ENCODE assay signal across 16 mouse cellular contexts in genomic region chr2:163398770-163399169, GRCm38 (mm10). TPM values are rescaled to one million over a fixed set of nuclear protein-coding genes. Genes with fewer than 3 reads are reported as not detected.
A peak's percentile ranks its signal among the peaks of the same experiment; 100 is the strongest.
DNase-seq lines count a peak whose midpoint lies in the region; ATAC-seq and TF ChIP-seq lines count a peak whose summit lies in the region.
"Had no signal": no experiment of that assay in that cellular context is flagged by ENCODE, and none has a peak within 500 bp of the region (broad histone marks: within the 10 kb centered on the region; RNA-seq: fewer than 3 reads in every experiment).

No protein-coding gene starts in this region.

- H3K27me3 ChIP-seq in heart, embryonic 13.5 days (replicated peaks): no peaks in the 10 kb centered on the region
- H3K27me3 ChIP-seq in myocyte (ENCODE audit: control insufficient read depth, insufficient read depth, insufficient read length): no peaks in the 10 kb centered on the region
- H3K27me3 ChIP-seq: embryonic facial prominence, embryonic 15.5 days; midbrain, embryonic 15.5 days had no signal

- TF ChIP-seq POLR2A in embryonic fibroblast, embryonic 13.5 days (IDR thresholded peaks at IDR 0.05; ENCODE audit: low read depth, low read length): peak; percentile 53; the same call in 1 of the 2 replicates
- TF ChIP-seq POLR2A in myocyte (IDR thresholded peaks at IDR 0.05; ENCODE audit: insufficient read length, low read depth): no peak

- peak overlapping the region; percentile 70 for H3K4me2 ChIP-seq in heart, embryonic 13.5 days
- H3K4me2 ChIP-seq in myocyte (ENCODE audit: low read depth): peak overlapping the region; percentile 77
- H3K4me2 ChIP-seq: liver, embryonic 12.5 days; midbrain, embryonic 15.5 days had no signal

- no peak for TF ChIP-seq CTCF in embryonic fibroblast, embryonic 13.5 days (IDR thresholded peaks at IDR 0.05; ENCODE audit: borderline replicate concordance, insufficient read depth, low read length)

- peak overlapping the region; percentile 98 for H3K9ac ChIP-seq in heart, embryonic 13.5 days
- H3K9ac ChIP-seq: embryonic facial prominence, embryonic 15.5 days; liver, embryonic 12.5 days; midbrain, embryonic 15.5 days had no signal

- 52% methylated on average over 4 of the region's 4 CpGs for WGBS in heart, embryonic 13.5 days

- no peak for ATAC-seq in heart, embryonic 13.5 days (ENCODE audit: extremely low read depth, insufficient number of reproducible peaks, low FRiP score, low TSS enrichment)
- ATAC-seq: activated CD4-positive, CD25-positive, alpha-beta regulatory T cell, adult 4 months; CD4-positive, CD25-positive, alpha-beta regulatory T cell, adult 4 months; hindbrain, embryonic 16.5 days; liver, embryonic 12.5 days; midbrain, embryonic 15.5 days had no signal

- no peak for DNase-seq in heart, postnatal 25 days (ENCODE audit: low spot score)
- DNase-seq in NIH3T3 (ENCODE audit: low read depth): peak; percentile 52
- DNase-seq in layer of hippocampus, adult 18-20 months (ENCODE audit: low spot score in 2 of 2): no peak
- DNase-seq in urinary bladder, postnatal 10 days (ENCODE audit: low spot score): no peak
- DNase-seq: cerebellum, adult 18-20 months; kidney, postnatal 14 days had no signal

- peak overlapping the region; percentile 77 for H3K4me3 ChIP-seq in heart, embryonic 13.5 days
- no peak overlapping the region for H3K4me3 ChIP-seq in embryonic fibroblast, embryonic 13.5 days (ENCODE audit: insufficient read depth, low read length)
- H3K4me3 ChIP-seq in myocyte: peak overlapping the region; percentile 89
- H3K4me3 ChIP-seq: embryonic facial prominence, embryonic 15.5 days; liver, embryonic 12.5 days; midbrain, embryonic 15.5 days had no signal

- H3K27ac ChIP-seq in heart, embryonic 13.5 days (replicated peaks): peak overlapping the region; percentile 98
- peak overlapping the region; percentile 87 for H3K27ac ChIP-seq in embryonic fibroblast, embryonic 13.5 days (ENCODE audit: insufficient read depth, low read length)
- H3K27ac ChIP-seq: embryonic facial prominence, embryonic 15.5 days; liver, embryonic 12.5 days; midbrain, embryonic 15.5 days had no signal

- intact Hi-C loops in heart, postnatal 25 days (cut with DNase I): no loop called here

- H3K79me2 ChIP-seq in myocyte (ENCODE audit: control insufficient read depth, insufficient read depth): peaks cover 40% of the 10 kb centered on the region

- H3K4me1 ChIP-seq in heart, embryonic 13.5 days: peaks cover 36% of the 10 kb centered on the region
- peaks cover 8% of the 10 kb centered on the region for H3K4me1 ChIP-seq in embryonic fibroblast, embryonic 13.5 days (ENCODE audit: control insufficient read depth, insufficient read depth, low read length)
- H3K4me1 ChIP-seq: liver, embryonic 12.5 days; midbrain, embryonic 15.5 days had no signal

- no peak overlapping the region for H3ac ChIP-seq in myocyte (ENCODE audit: control insufficient read depth, insufficient read length)

- H3K9me3 ChIP-seq in heart, embryonic 13.5 days: no peaks in the 10 kb centered on the region
- H3K9me3 ChIP-seq: embryonic facial prominence, embryonic 15.5 days; liver, embryonic 12.5 days; midbrain, embryonic 15.5 days had no signal

- H3K36me3 ChIP-seq in heart, embryonic 13.5 days: no peaks in the 10 kb centered on the region
- H3K36me3 ChIP-seq in myocyte (ENCODE audit: control insufficient read depth, insufficient read depth): no peaks in the 10 kb centered on the region
- H3K36me3 ChIP-seq: liver, embryonic 12.5 days; midbrain, embryonic 15.5 days had no signal

TF ChIP-seq in myocyte, 11 proteins besides CTCF, POLR2A, EP300 and RAD21:
- TF ChIP-seq MYOD1 (IDR thresholded peaks at IDR 0.05; ENCODE audit: control insufficient read depth in 1 of 3, insufficient read length in 2 of 3, low read depth in 2 of 3) (no peak), USF1 (IDR thresholded peaks at IDR 0.05; ENCODE audit: low read depth) (no peak), SRF (IDR thresholded peaks at IDR 0.05; ENCODE audit: control insufficient read depth, insufficient read length, low read depth) (no peak), TCF12 (IDR thresholded peaks at IDR 0.05; ENCODE audit: insufficient read depth, poor library complexity, severe bottlenecking) (no peak), CEBPB (IDR thresholded peaks at IDR 0.05; ENCODE audit: insufficient read depth, poor library complexity, severe bottlenecking) (no peak), REST (IDR thresholded peaks at IDR 0.05; ENCODE audit: insufficient read depth, insufficient read length) (no peak), E2F4 (IDR thresholded peaks at IDR 0.05; ENCODE audit: insufficient read depth) (no peak), POLR2AphosphoS2 (IDR thresholded peaks at IDR 0.05; ENCODE audit: insufficient read length, low read depth) (no peak), TCF3 (IDR thresholded peaks at IDR 0.05; ENCODE audit: insufficient read length, low read depth) (no peak), MAX (IDR thresholded peaks at IDR 0.05; ENCODE audit: low read depth) (no peak), MYOG (IDR thresholded peaks at IDR 0.05; ENCODE audit: control insufficient read depth in 1 of 3, insufficient read depth in 1 of 3, insufficient read length in 2 of 3, low read depth in 2 of 3) (no peak)

RNA-seq across cellular contexts. Expression of gene Jph2, which starts 1.0 kb away (rescaled TPM):
- 41.5 and 42.9 TPM in 2 replicates for polyA plus RNA-seq in heart, embryonic 13.5 days (2015; fragmentation: Nextera tagmentation; extraction: Ambion mirVana)
- 100 to 1,000 TPM; 374 to 418 TPM for total RNA-seq in heart, postnatal 25 days (2021)
- polyA plus RNA-seq in embryonic fibroblast, embryonic 13.5 days (2011; ENCODE audit: insufficient read length, low read depth, missing spikeins): 33.0 and 50.9 TPM in 2 replicates
- polyA plus RNA-seq in myocyte (2012; fragmentation: generic; extraction: Trizol): 217 TPM
- total RNA-seq in layer of hippocampus, adult 18-20 months (2021): under 1 TPM; 0.25 to 0.27 TPM
- polyA plus RNA-seq: activated CD4-positive, CD25-positive, alpha-beta regulatory T cell, adult 4 months; CD4-positive, CD25-positive, alpha-beta regulatory T cell, adult 4 months had no signal

RNA-seq across cellular contexts. Expression of gene Oser1, which starts 25.7 kb away (rescaled TPM):
- polyA plus RNA-seq in heart, embryonic 13.5 days (2015; fragmentation: Nextera tagmentation; extraction: Ambion mirVana): 54.5 and 57.3 TPM in 2 replicates
- 10 to 100 TPM; 21.0 to 21.6 TPM for total RNA-seq in heart, postnatal 25 days (2021)
- polyA plus RNA-seq in embryonic fibroblast, embryonic 13.5 days (2011; ENCODE audit: insufficient read length, low read depth, missing spikeins): 35.5 and 39.8 TPM in 2 replicates
- polyA plus RNA-seq in myocyte (2012; fragmentation: generic; extraction: Trizol): 30.3 TPM
- total RNA-seq in layer of hippocampus, adult 18-20 months (2021): 10 to 100 TPM; 20.2 to 21.4 TPM

RNA-seq across cellular contexts. Expression of gene Gdap1l1, which starts 39.5 kb away (rescaled TPM):
- 0.41 and 0.48 TPM in 2 replicates for polyA plus RNA-seq in heart, embryonic 13.5 days (2015; fragmentation: Nextera tagmentation; extraction: Ambion mirVana)
- total RNA-seq in heart, postnatal 25 days (2021): not detected
- polyA plus RNA-seq in embryonic fibroblast, embryonic 13.5 days (2011; ENCODE audit: insufficient read length, low read depth, missing spikeins): 0.86 TPM in 1 of 2 replicates, not detected in the other
- polyA plus RNA-seq in myocyte (2012; fragmentation: generic; extraction: Trizol): 0.43 TPM
- total RNA-seq in layer of hippocampus, adult 18-20 months (2021): 10 to 100 TPM; 68.2 to 78.1 TPM
- total RNA-seq: gastrocnemius, postnatal 4 days had no signal
- polyA plus RNA-seq: activated CD4-positive, CD25-positive, alpha-beta regulatory T cell, adult 4 months; CD4-positive, CD25-positive, alpha-beta regulatory T cell, adult 4 months had no signal
